Mouse (Mus musculus): ENCODE measurements around the gene Ostm1. TPM values are rescaled to one million over a fixed set of nuclear protein-coding genes. Genes with fewer than 3 reads are reported as not detected.

Ostm1 gene
- polyA plus RNA-seq, 2 experiments, result 7.0 to 14.3 TPM

- Histone ChIP-seq H3K4me2 (ENCODE audit: low read depth) (no peak overlapping the region), H3K36me3 (replicated peaks; ENCODE audit: control insufficient read depth, insufficient read depth, low read depth) (no peaks in the 10 kb centered on the region), H3K4me3 (ENCODE audit: insufficient read depth in 1 of 2, low read depth in 2 of 2, low read length in 2 of 2) (no peak overlapping the region), H3K27ac (no peak overlapping the region), H3K4me1 (replicated peaks; ENCODE audit: control insufficient read depth in 2 of 2, insufficient read depth in 2 of 2, low read length in 1 of 2) (no peaks in the 10 kb centered on the region), H3K27me3 (ENCODE audit: control insufficient read depth, insufficient read depth, low read length) (peaks cover 92% of the 10 kb centered on the region), H3K9me3 (ENCODE audit: control insufficient read depth, low read length) (no peaks in the 10 kb centered on the region), H3K9ac (replicated peaks) (no peak overlapping the region)
- ATAC-seq (ENCODE audit: insufficient read depth) (no peak), DNase-seq (ENCODE audit: low read depth in 3 of 3, low spot score in 3 of 3) (no peak)
- 3% methylated on average over 19 of the region's 19 CpGs for WGBS (ENCODE audit: insufficient replicate concordance)
- no peak for TF ChIP-seq CTCF (IDR thresholded peaks at IDR 0.05; ENCODE audit: low read depth)
- no peak for TF ChIP-seq EP300 (IDR thresholded peaks at IDR 0.05; ENCODE audit: low read depth)
These were observed 6.9 kb downstream of the Ostm1 start for GRCm38 (mm10) chr10:42590261-42591184.

GRCm38 (mm10) chr10:42591185-42591992, 7.8 kb downstream of the Ostm1 start:
- under 1% methylated on average over 67 of the region's 67 CpGs for WGBS (ENCODE audit: insufficient replicate concordance)
- TF ChIP-seq EP300 (IDR thresholded peaks at IDR 0.05; ENCODE audit: low read depth) (no peak), CTCF (IDR thresholded peaks at IDR 0.05; ENCODE audit: low read depth) (no peak)
- peak overlapping the region in 1 of 2 experiments; percentile 13; a peak in 2 of 4 replicates for H3K4me3 ChIP-seq (ENCODE audit: insufficient read depth in 1 of 2, low read depth in 2 of 2, low read length in 2 of 2)

GRCm38 (mm10) chr10:42591993-42592686, 8.5 kb downstream of the Ostm1 start:
- H3K27me3 ChIP-seq (ENCODE audit: control insufficient read depth, insufficient read depth, low read length), result peaks cover 78% of the 10 kb centered on the region
- H3K36me3 ChIP-seq (replicated peaks; ENCODE audit: control insufficient read depth, insufficient read depth, low read depth), result no peaks in the 10 kb centered on the region
- H3K9me3 ChIP-seq (ENCODE audit: control insufficient read depth, low read length), result no peaks in the 10 kb centered on the region
- no peak overlapping the region for H3K27ac ChIP-seq
- ATAC-seq (ENCODE audit: insufficient read depth) (no peak), DNase-seq (ENCODE audit: low read depth in 3 of 3, low spot score in 3 of 3) (no peak)
- H3K9ac ChIP-seq (replicated peaks), result no peak overlapping the region
- H3K4me3 ChIP-seq (ENCODE audit: insufficient read depth in 1 of 2, low read depth in 2 of 2, low read length in 2 of 2), result peak overlapping the region in 1 of 2 experiments; percentile 13; a peak in 2 of 4 replicates
- H3K4me1 ChIP-seq (replicated peaks; ENCODE audit: control insufficient read depth in 2 of 2, insufficient read depth in 2 of 2, low read length in 1 of 2), result no peaks in the 10 kb centered on the region
- H3K4me2 ChIP-seq (ENCODE audit: low read depth), result peak overlapping the region; percentile 24; the same call in 1 of the 2 replicates
- TF ChIP-seq EP300 (IDR thresholded peaks at IDR 0.05; ENCODE audit: low read depth), result no peak
- TF ChIP-seq CTCF (IDR thresholded peaks at IDR 0.05; ENCODE audit: low read depth), result no peak
- WGBS (ENCODE audit: insufficient replicate concordance), result 2% methylated on average over 25 of the region's 25 CpGs

More at GRCm38 (mm10) chr10:42591185-42591992, 7.8 kb downstream of the Ostm1 start:
- peak overlapping the region; percentile 24; the same call in 1 of the 2 replicates for H3K4me2 ChIP-seq (ENCODE audit: low read depth)
- H3K4me1 ChIP-seq (replicated peaks; ENCODE audit: control insufficient read depth in 2 of 2, insufficient read depth in 2 of 2, low read length in 1 of 2), result no peaks in the 10 kb centered on the region
- no peak overlapping the region for H3K9ac ChIP-seq (replicated peaks)
- no peak for ATAC-seq (ENCODE audit: insufficient read depth)
- peaks cover 85% of the 10 kb centered on the region for H3K27me3 ChIP-seq (ENCODE audit: control insufficient read depth, insufficient read depth, low read length)
- H3K27ac ChIP-seq, result no peak overlapping the region
- H3K36me3 ChIP-seq (replicated peaks; ENCODE audit: control insufficient read depth, insufficient read depth, low read depth), result no peaks in the 10 kb centered on the region
- DNase-seq (ENCODE audit: low read depth in 3 of 3, low spot score in 3 of 3), result no peak
- no peaks in the 10 kb centered on the region for H3K9me3 ChIP-seq (ENCODE audit: control insufficient read depth, low read length)

GRCm38 (mm10) chr10:42593201-42593600, 9.6 kb downstream of the Ostm1 start:
- Histone ChIP-seq H3K4me3 (ENCODE audit: insufficient read depth in 1 of 2, low read depth in 2 of 2, low read length in 2 of 2) (no peak overlapping the region), H3K4me2 (ENCODE audit: low read depth) (no peak overlapping the region), H3K4me1 (replicated peaks; ENCODE audit: control insufficient read depth in 2 of 2, insufficient read depth in 2 of 2, low read length in 1 of 2) (no peaks in the 10 kb centered on the region), H3K27me3 (ENCODE audit: control insufficient read depth, insufficient read depth, low read length) (peaks cover 73% of the 10 kb centered on the region), H3K36me3 (replicated peaks; ENCODE audit: control insufficient read depth, insufficient read depth, low read depth) (no peaks in the 10 kb centered on the region), H3K9me3 (ENCODE audit: control insufficient read depth, low read length) (no peaks in the 10 kb centered on the region), H3K27ac (no peak overlapping the region), H3K9ac (replicated peaks) (no peak overlapping the region)
- ATAC-seq (ENCODE audit: insufficient read depth), result no peak
- WGBS (ENCODE audit: insufficient replicate concordance), result 14% methylated on average over 7 of the region's 7 CpGs
- TF ChIP-seq EP300 (IDR thresholded peaks at IDR 0.05; ENCODE audit: low read depth), result no peak
- no peak for TF ChIP-seq CTCF (IDR thresholded peaks at IDR 0.05; ENCODE audit: low read depth)
- DNase-seq (ENCODE audit: low read depth in 3 of 3, low spot score in 3 of 3), result no peak
